Mouse (Mus musculus): Measurements from ENCODE around the gene Plppr3. TPM values are rescaled to one million over a fixed set of nuclear protein-coding genes. Genes with fewer than 3 reads are reported as not detected.

Gene Plppr3
- polyA plus RNA-seq, 1 experiment from 2014 or later: 32.9 TPM

DNA sequence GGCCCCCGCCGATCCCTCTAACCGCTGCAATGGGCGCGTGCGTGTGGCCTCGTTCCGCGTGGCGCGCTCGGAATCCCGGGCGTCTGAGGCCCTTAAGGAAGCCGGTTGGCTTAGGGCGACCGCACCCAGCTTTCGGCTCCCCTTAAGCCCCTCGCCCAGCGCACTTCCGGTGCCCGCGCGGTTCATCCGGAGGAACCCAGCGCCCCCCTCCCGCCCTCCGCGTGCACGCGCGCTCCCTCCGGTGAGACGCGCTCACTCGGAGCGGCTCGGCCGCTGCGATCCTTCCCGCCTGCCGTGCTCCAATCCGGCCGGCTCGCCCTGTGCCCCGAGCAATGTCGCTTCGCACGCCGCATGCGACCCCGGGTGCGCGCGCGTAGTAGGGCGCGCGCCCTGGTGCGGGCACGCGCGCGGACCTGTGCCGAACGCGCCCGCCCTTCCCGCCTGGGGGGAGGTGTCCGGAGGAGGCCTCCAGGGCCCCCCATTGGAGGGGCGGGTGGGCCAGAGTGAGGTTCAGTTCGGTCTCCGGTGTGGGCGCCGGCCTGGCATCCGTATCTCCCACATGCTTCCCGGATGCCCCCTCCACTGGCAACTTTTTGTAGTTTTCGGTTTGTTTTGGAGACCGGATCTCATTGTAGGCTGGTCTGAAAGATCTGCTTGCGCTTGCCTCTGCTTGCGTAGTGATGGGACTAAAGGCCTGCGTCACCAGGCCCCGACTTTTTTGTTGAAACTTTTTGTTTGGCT, 19.5 kb downstream of the Plppr3 start:
- H3K4me1 ChIP-seq: peaks cover 54% of the 10 kb centered on the region
- H3K27ac ChIP-seq: peak overlapping the region; percentile 100
- no peak for ATAC-seq (ENCODE audit: insufficient read depth, low FRiP score, low read depth)
- H3K36me3 ChIP-seq: peaks cover 14% of the 10 kb centered on the region
- peak overlapping the region; percentile 90 for H3K4me2 ChIP-seq
- H3K27me3 ChIP-seq (replicated peaks): no peaks in the 10 kb centered on the region
- WGBS: under 1% methylated on average over 82 of the region's 83 CpGs
- H3K9me3 ChIP-seq: no peaks in the 10 kb centered on the region
- peak overlapping the region; percentile 99 for H3K9ac ChIP-seq
- peak overlapping the region; percentile 96 for H3K4me3 ChIP-seq (replicated peaks)

DNA sequence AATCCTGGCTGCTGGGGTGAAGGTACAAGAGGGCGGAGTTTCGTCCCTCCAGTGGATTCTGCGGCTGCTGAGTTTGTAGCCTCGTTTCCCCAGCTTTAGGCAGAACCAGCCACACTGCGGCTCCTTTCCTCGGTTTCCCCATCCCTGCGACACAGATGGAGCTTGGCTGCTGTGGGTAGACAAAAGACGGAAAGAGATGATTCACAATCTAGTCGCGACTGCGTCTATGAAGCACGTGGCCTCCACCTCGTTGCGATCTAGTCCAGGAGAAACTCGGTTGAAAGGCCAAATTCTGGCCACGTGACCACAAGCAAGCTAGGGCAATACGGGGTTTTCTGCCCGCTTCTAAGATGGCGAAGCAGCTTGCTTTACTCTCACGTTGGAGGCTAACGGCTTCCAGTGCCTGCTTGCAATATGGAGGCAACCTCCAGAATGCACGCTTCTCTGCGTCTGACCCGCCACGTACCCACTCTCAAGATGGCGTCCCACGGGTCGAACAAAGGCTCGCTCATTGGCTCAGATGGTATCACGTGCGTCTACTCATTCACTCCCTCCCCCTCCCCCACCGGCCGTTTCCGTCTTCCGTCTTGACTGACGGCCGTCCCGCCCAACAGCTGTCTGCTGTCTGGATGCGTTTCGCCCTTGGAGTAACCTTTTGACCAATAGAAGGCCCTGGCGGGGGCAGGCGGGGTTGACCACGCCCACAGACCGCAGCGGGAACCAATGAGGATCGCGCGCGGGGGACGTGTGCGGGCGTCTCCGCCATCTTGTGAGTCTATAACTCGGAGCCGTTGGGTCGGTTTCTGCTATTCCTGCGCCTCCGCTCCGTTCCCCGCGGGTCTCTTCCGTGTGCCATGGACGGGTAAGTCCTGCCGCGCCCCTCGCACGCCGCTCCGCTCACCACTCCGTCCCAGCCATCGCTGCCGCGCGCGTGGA, 20.3 kb downstream of the Plppr3 start, which contains the start of gene Ptbp1:
Gene Ptbp1, plus strand, starts transcription at position 568 of the 936 bp plus-strand sequence.
- Histone ChIP-seq H3K4me1 (peaks cover 50% of the 10 kb centered on the region), H3K36me3 (peaks cover 6% of the 10 kb centered on the region), H3K27me3 (replicated peaks) (no peaks in the 10 kb centered on the region), H3K9ac (peak within 1 kb of the TSS; percentile 99), H3K9me3 (no peaks in the 10 kb centered on the region), H3K4me3 (replicated peaks) (peak within 1 kb of the TSS; percentile 96), H3K4me2 (peak within 1 kb of the TSS; percentile 90), H3K27ac (peak within 1 kb of the TSS; percentile 100)
- under 1% methylated on average over 75 of the region's 75 CpGs for WGBS
- ATAC-seq (ENCODE audit: insufficient read depth, low FRiP score, low read depth): peak; percentile 91

DNA sequence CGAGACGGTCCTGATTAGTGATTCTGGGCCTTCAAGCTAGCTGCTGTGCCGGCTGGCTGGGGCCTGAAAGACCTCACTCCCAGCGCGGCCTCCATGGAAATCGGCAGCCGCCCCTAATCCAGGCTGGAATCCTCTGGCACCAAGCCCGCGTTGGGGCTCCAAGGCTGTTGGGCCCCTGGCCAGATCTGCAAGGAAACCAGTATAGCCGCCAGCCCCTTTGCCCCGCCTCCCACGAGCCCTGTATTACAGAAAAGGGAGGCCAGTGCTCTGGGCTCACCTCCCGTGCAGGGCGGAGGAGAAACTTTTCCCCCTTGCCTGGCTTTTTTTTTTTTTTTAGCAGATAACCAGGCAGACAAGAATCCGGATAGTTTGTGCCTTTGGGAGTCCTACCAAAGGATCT, 21.0 kb downstream of the Plppr3 start:
- Histone ChIP-seq H3K4me2 (peak overlapping the region; percentile 85), H3K4me1 (peaks cover 43% of the 10 kb centered on the region), H3K27ac (peak overlapping the region; percentile 100), H3K27me3 (replicated peaks) (no peaks in the 10 kb centered on the region), H3K9me3 (no peaks in the 10 kb centered on the region), H3K4me3 (replicated peaks) (peak overlapping the region; percentile 96), H3K9ac (peak overlapping the region; percentile 51), H3K36me3 (no peaks in the 10 kb centered on the region)
- peak; percentile 55 for ATAC-seq (ENCODE audit: insufficient read depth, low FRiP score, low read depth)
- under 1% methylated on average over 15 of the region's 15 CpGs for WGBS

DNA sequence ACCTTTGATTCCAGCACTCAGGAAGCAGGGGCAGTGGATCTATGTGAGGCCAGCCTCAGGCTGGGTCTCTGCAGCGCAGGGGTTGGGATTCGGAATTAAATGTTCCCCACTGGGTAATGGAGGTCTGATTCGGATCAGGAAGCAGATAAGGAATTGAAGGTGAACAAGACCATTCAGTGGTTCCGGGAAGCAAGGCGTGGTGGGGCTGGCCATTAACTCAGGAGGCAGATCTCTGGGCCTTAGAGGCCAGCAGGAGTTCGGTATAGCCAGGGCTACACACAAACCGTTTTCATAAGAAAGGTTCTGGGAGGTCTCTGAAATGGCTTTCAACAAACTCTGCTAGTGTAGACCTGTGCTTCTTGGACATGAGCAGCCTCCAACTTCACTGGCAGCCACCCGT, 21.6 kb downstream of the Plppr3 start:
- ATAC-seq (ENCODE audit: insufficient read depth, low FRiP score, low read depth): no peak
- Histone ChIP-seq H3K27me3 (replicated peaks) (no peaks in the 10 kb centered on the region), H3K9me3 (no peaks in the 10 kb centered on the region), H3K36me3 (no peaks in the 10 kb centered on the region), H3K4me2 (peak overlapping the region; percentile 85), H3K4me3 (replicated peaks) (peak overlapping the region; percentile 96), H3K27ac (peak overlapping the region; percentile 100), H3K9ac (peak overlapping the region; percentile 33; the same call in 1 of the 2 replicates), H3K4me1 (peaks cover 37% of the 10 kb centered on the region)
- 14% methylated on average over 8 of the region's 8 CpGs for WGBS

DNA sequence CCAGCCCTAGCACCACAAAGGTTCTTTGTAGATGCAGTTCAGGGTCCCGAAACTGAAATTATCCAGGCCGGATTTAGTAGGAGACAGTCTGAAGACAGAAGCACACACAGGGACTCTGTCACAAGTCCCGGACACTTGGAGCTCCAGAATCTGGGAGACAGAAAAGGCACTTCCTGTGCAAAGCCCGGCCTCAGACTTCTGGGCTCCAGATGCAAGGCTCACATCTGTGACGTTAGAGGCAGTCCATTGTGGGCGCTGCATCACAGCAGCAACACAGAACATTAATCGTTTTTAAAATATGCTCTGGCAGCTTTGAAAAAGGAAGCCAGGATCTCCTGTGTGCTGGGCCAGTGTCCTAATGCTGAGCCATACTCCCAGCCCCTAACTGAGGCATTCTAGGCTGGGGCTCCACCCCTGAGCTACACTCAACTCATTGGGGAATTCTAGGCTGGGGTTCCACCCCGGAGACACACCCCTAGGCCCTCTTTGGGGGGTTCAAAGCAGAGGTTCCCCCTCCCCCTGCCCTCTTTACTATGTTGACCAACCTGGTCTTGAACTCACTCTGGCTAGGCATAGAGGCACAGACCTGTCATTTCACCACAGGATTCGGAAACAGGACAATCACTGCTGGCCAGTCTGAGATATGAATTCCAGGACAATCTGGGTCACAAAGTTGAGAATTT, 22.2 kb downstream of the Plppr3 start:
- H3K4me3 ChIP-seq (replicated peaks): peak overlapping the region; percentile 96; the same call in 1 of the 2 replicates
- H3K27ac ChIP-seq: peak overlapping the region; percentile 100
- H3K4me2 ChIP-seq: peak overlapping the region; percentile 85
- H3K27me3 ChIP-seq (replicated peaks): no peaks in the 10 kb centered on the region
- ATAC-seq (ENCODE audit: insufficient read depth, low FRiP score, low read depth): no peak
- no peaks in the 10 kb centered on the region for H3K9me3 ChIP-seq
- no peak overlapping the region for H3K9ac ChIP-seq
- 30% methylated on average over 9 of the region's 9 CpGs for WGBS
- H3K4me1 ChIP-seq: peaks cover 31% of the 10 kb centered on the region
- no peaks in the 10 kb centered on the region for H3K36me3 ChIP-seq

DNA sequence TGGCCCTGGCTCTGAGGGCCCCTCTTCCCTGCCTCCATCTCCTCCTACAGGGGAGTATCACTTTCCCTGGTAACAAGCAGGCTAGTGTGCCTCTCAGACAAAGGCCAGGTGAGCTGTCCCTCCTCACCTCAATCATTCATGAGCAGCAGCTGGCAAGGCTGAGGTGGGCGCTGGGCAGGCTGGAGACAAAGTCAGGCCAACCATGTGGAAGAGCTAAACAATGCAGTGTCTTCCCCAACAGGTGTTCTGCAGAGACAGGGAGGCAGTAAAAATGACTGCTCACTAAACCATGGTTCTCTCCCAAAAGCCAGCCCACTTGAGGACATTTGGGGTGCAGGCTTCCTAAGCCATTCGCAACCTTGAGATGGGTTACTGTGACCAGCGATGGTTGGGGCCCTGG, 22.8 kb downstream of the Plppr3 start:
- Histone ChIP-seq H3K4me1 (peaks cover 25% of the 10 kb centered on the region), H3K27ac (peak overlapping the region; percentile 100), H3K9ac (no peak overlapping the region), H3K9me3 (no peaks in the 10 kb centered on the region), H3K27me3 (replicated peaks) (no peaks in the 10 kb centered on the region), H3K36me3 (no peaks in the 10 kb centered on the region), H3K4me2 (peak overlapping the region; percentile 85), H3K4me3 (replicated peaks) (no peak overlapping the region)
- 51% methylated on average over 3 of the region's 3 CpGs for WGBS
- ATAC-seq (ENCODE audit: insufficient read depth, low FRiP score, low read depth): no peak

DNA sequence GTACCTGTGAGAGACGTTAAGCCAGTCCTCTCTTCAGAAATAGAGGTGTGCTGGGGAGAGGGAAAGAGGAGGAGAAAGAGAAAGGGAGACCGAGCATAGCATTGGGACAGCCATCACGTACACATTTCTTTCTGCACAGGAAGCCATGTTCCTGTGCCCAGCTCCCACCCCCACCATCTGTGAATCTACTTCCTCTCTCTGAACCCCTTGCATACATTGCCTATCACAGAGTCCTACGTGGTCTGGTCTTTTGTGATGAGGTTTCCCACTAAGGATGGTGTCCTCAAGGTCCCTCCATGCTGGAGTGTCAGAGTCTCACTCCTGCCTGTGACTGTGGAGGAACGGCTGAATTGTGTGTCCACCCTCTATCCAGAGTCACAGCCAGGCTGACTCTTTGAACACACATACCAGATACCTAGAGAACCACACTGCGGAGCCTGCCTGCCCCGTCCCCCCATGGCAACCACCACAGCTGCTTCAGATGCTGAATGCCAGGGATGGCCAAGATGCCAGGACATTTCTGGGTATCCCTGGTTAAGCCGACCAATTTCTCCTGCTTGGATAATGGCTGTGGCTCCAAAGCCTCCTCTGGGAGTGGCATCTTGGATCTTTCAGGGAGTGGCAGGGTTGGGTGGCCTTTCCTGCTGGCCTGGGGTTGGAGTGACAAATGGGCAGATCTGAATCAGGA, 24.3 kb downstream of the Plppr3 start:
- Histone ChIP-seq H3K36me3 (no peaks in the 10 kb centered on the region), H3K4me2 (no peak overlapping the region), H3K9ac (no peak overlapping the region), H3K4me1 (peaks cover 21% of the 10 kb centered on the region), H3K27ac (no peak overlapping the region), H3K9me3 (no peaks in the 10 kb centered on the region), H3K27me3 (replicated peaks) (no peaks in the 10 kb centered on the region), H3K4me3 (replicated peaks) (no peak overlapping the region)
- WGBS: 77% methylated on average over 8 of the region's 8 CpGs
- ATAC-seq (ENCODE audit: insufficient read depth, low FRiP score, low read depth): no peak

DNA sequence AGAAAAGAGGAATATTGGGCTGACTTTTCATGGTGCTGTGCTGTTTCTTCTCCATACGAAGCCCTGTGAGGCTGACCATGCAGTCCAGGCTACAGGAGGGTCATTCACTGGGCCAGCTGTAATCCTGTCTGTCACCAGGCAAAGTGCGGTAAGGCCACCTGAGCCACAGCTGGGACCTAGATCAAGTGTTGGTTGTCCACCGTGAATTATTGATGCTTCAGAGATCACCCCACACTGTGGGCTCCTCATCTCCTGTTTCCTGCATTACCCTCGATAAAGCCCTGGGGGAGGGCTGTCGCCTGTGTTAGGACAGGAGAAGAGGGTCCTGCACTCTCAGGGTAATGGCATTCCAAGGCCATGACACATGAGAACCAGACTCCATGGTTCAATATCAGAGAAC, 27.9 kb downstream of the Plppr3 start:
- 56% methylated on average over 5 of the region's 5 CpGs for WGBS
- Histone ChIP-seq H3K27me3 (replicated peaks) (no peaks in the 10 kb centered on the region), H3K4me3 (replicated peaks) (no peak overlapping the region), H3K4me2 (no peak overlapping the region), H3K9me3 (no peaks in the 10 kb centered on the region), H3K9ac (no peak overlapping the region), H3K36me3 (no peaks in the 10 kb centered on the region), H3K4me1 (peaks cover 15% of the 10 kb centered on the region), H3K27ac (no peak overlapping the region)
- ATAC-seq (ENCODE audit: insufficient read depth, low FRiP score, low read depth): no peak

DNA sequence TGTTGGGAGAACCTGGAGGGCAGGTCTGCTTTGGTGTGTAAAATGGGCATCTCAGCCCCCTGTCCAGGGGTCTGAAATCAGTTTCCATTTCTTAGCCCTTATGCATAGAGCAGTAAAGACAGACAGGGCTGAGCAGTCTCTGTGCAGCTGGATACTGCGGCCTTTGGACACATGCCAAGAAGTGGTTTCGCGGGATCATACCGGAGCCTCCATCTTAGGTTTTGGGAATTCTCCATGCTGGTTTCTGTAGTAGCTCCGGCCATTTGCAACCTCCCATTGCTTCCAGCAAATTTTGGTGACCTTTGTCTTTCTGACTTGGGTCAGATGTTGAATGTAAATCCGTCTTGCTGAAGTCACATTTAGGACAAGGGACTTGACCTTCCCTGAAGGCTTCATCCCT, 31.0 kb downstream of the Plppr3 start:
- no peak overlapping the region for H3K27ac ChIP-seq
- H3K9ac ChIP-seq: no peak overlapping the region

DNA sequence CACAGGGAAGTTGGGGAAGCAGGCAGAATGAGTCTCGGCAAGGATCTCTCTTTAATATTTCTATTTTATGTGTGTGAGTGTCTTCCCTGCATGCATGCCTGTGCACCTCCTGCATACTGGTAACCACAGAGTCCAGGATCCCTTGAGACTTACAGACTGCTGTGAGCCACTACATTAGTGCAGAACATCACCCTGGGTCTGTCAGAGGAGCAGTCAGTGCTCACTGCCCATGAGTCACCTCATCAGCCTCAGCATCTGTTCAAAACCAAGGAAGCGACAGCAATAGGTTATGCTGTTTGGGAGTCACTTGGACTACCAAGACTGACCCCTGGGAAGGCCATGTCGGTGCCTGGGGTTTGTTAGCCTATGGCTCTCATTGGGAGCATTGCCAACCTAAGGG, 32.1 kb downstream of the Plppr3 start:
- no peak for ATAC-seq (ENCODE audit: insufficient read depth, low FRiP score, low read depth)
- Histone ChIP-seq H3K9me3 (no peaks in the 10 kb centered on the region), H3K4me1 (peaks cover 20% of the 10 kb centered on the region), H3K4me2 (no peak overlapping the region), H3K27me3 (replicated peaks) (no peaks in the 10 kb centered on the region), H3K4me3 (replicated peaks) (no peak overlapping the region), H3K9ac (no peak overlapping the region), H3K27ac (no peak overlapping the region), H3K36me3 (no peaks in the 10 kb centered on the region)
- WGBS: 66% methylated on average over 3 of the region's 3 CpGs

More for the DNA sequence above, 31.0 kb downstream of the Plppr3 start:
- Histone ChIP-seq H3K4me3 (replicated peaks) (no peak overlapping the region), H3K4me2 (no peak overlapping the region), H3K4me1 (peaks cover 20% of the 10 kb centered on the region), H3K27me3 (replicated peaks) (no peaks in the 10 kb centered on the region), H3K9me3 (no peaks in the 10 kb centered on the region), H3K36me3 (no peaks in the 10 kb centered on the region)
- 44% methylated on average over 6 of the region's 6 CpGs for WGBS
- peak; percentile 40 for ATAC-seq (ENCODE audit: insufficient read depth, low FRiP score, low read depth)
